Mouse (Mus musculus) liver, embryonic 14.5 days (tissue): ENCODE measurements around the gene Klhdc8a. TPM values are rescaled to one million over a fixed set of nuclear protein-coding genes. Genes with fewer than 3 reads are reported as not detected.

ENCODE experiments used
- ATAC-seq: fragments of 200-750 bp; cut with Nextera tagmentation; 2 replicates; pipeline ENCODE4 v1.8.0; 2017; ENCODE audit warnings: moderate number of reproducible peaks, mild to moderate bottlenecking, moderate library complexity; ENCODE audit not compliant: insufficient read depth
- DNase-seq, 3 experiments: peaks; one replicate each; pipeline ENCODE4 v3.0.0-alpha.2; 2012 to 2013; ENCODE audit warnings: low read depth in 3 of 3, low spot score in 3 of 3
- H3K27ac ChIP-seq: fragments of 300-500 bp; sonication (generic); 2 replicates; pipeline ENCODE4 v1.5.1; 2014; ENCODE audit warnings: moderate library complexity, mild to moderate bottlenecking, control low read depth, inconsistent platforms
- H3K27me3 ChIP-seq: fragments of 300-500 bp; sonication (generic); 2 replicates; pipeline ENCODE4 v1.6.1; 2014; ENCODE audit warnings: mild to moderate bottlenecking, low read length, moderate library complexity; ENCODE audit not compliant: control insufficient read depth, insufficient read depth
- H3K36me3 ChIP-seq: fragments of 300-500 bp; sonication (generic); replicated peaks from 2 replicates; pipeline ENCODE4 v1.6.1; 2014; ENCODE audit warnings: low read depth; ENCODE audit not compliant: control insufficient read depth, insufficient read depth
- H3K4me1 ChIP-seq, 2 experiments: fragments of 200-500 bp in 1 of 2; fragments of 300-500 bp in 1 of 2; sonication (generic) in 1 of 2; replicated peaks; 2 replicates each; pipeline ENCODE4 v1.6.1; 2012 to 2014; ENCODE audit warnings: antibody characterized with exemption in 1 of 2, inconsistent platforms in 1 of 2, low read length in 1 of 2; ENCODE audit not compliant: control insufficient read depth in 2 of 2, insufficient read depth in 2 of 2
- H3K4me2 ChIP-seq: fragments of 300-500 bp; sonication (generic); 2 replicates; pipeline ENCODE4 v1.6.1; 2014; ENCODE audit warnings: low read depth, mild to moderate bottlenecking, control low read depth, moderate library complexity
- H3K4me3 ChIP-seq, 2 experiments: fragments of 200-500 bp in 1 of 2; fragments of 300-500 bp in 1 of 2; sonication (generic) in 1 of 2; 2 replicates each; pipeline ENCODE4 v1.5.1; 2012 to 2014; ENCODE audit warnings: low read depth in 2 of 2, low read length in 2 of 2, mild to moderate bottlenecking in 2 of 2, control low read depth in 1 of 2, inconsistent platforms in 1 of 2, moderate library complexity in 1 of 2; ENCODE audit not compliant: insufficient read depth in 1 of 2
- H3K9ac ChIP-seq: fragments of 300-500 bp; sonication (generic); replicated peaks from 2 replicates; pipeline ENCODE4 v1.6.1; 2014; ENCODE audit warnings: mild to moderate bottlenecking, control low read depth, moderate library complexity
- H3K9me3 ChIP-seq: fragments of 300-500 bp; sonication (generic); 2 replicates; pipeline ENCODE4 v1.6.1; 2016; ENCODE audit warnings: low read length, mixed read lengths; ENCODE audit not compliant: control insufficient read depth
- CTCF ChIP-seq: IDR thresholded peaks from 2 replicates; pipeline ENCODE4 v1.5.1; 2016; ENCODE audit warnings: antibody characterized with exemption, low read depth, control low read depth
- EP300 ChIP-seq: IDR thresholded peaks from 2 replicates; pipeline ENCODE4 v1.6.1; 2016; ENCODE audit warnings: antibody characterized with exemption, low read depth
- WGBS: fragments of 180-500 bp; shearing (Covaris S2); extraction: QIAGEN DNeasy Blood & Tissue Kit; methylation state at CpG from one replicate; pipeline ENCODE4 v1.1.7; 2014; ENCODE audit not compliant: insufficient replicate concordance; 5-methylcytosine and 5-hydroxymethylcytosine counted together
- polyA plus RNA-seq, 2 experiments: library from polyadenylated mRNA; depleted of rRNA in 1 of 2; stranded (reverse) in 1 of 2; unstranded in 1 of 2; fragments of >200 nt; fragmentation: Nextera tagmentation in 1 of 2; extraction: Ambion mirVana in 1 of 2; gene quantifications; 2 replicates each; pipeline versions ENCODE4 v1.2.1 to v1.2.3; 2012 to 2014

The Klhdc8a gene
- polyA plus RNA-seq, 2 experiments: 0.04 to 0.13 TPM

GRCm38 (mm10) chr1:132295506-132295905 lies 2.9 kb upstream of the Klhdc8a start:
- no peak overlapping the region for H3K27ac ChIP-seq
- H3K9ac ChIP-seq: no peak overlapping the region
- H3K9me3 ChIP-seq: no peaks in the 10 kb centered on the region
- no peak overlapping the region for H3K4me3 ChIP-seq
- no peak for DNase-seq
- no peaks in the 10 kb centered on the region for H3K36me3 ChIP-seq
- 63% methylated on average over 7 of the region's 7 CpGs for WGBS
- no peak overlapping the region for H3K4me2 ChIP-seq
- no peak for ATAC-seq
- H3K27me3 ChIP-seq: peaks cover 39% of the 10 kb centered on the region
- no peak for TF ChIP-seq CTCF
- no peak for TF ChIP-seq EP300
- no peaks in the 10 kb centered on the region for H3K4me1 ChIP-seq

- Histone ChIP-seq H3K27ac (no peak overlapping the region), H3K27me3 (peaks cover 41% of the 10 kb centered on the region), H3K9me3 (no peaks in the 10 kb centered on the region), H3K9ac (no peak overlapping the region), H3K4me2 (no peak overlapping the region), H3K4me1 (no peaks in the 10 kb centered on the region), H3K36me3 (no peaks in the 10 kb centered on the region), H3K4me3 (no peak overlapping the region)
- TF ChIP-seq EP300: no peak
- TF ChIP-seq CTCF: no peak
- ATAC-seq: no peak
- no peak for DNase-seq
- 49% methylated on average over 3 of the region's 3 CpGs for WGBS
Observed at GRCm38 (mm10) chr1:132296051-132296450, 2.4 kb upstream of the Klhdc8a start.

DNA sequence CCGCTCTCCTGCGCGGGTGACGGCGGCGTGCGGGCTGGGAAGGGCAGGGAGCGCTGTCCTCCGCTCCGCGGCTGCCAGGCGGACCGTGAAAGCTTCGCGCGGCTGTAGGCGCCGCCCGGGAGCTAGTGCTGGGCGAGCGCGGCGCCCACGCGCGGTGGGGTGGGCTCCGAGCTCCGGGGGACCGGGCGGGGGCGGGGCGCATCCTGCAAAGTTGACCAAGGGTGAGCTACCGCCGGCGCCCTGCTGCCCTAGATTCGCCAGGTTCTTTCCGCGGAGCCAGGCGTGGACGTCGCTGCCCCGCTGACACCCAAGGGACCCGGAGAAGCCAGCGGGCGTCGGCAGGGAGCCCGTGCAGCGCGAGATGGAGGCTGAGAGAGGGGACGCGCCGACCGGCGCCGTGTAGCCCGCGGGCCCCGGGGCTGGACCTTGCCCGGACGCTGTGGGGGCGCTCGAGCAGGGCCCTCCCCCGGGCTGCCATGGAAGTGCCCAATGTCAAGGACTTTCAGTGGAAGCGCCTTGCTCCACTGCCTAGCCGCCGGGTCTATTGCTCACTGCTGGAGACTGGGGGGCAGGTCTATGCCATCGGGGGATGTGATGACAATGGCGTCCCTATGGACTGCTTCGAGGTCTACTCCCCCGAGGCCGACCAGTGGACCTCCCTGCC lies 507 bp downstream of the Klhdc8a start:
- 2% methylated on average over 70 of the region's 71 CpGs for WGBS
- no peak for ATAC-seq
- DNase-seq: no peak
- no peaks in the 10 kb centered on the region for H3K36me3 ChIP-seq
- no peaks in the 10 kb centered on the region for H3K4me1 ChIP-seq
- TF ChIP-seq CTCF (no peak), EP300 (no peak)
- H3K9ac ChIP-seq: no peak overlapping the region
- H3K9me3 ChIP-seq: no peaks in the 10 kb centered on the region
- no peak overlapping the region for H3K27ac ChIP-seq
- H3K27me3 ChIP-seq: peaks cover 41% of the 10 kb centered on the region
- H3K4me2 ChIP-seq: peak overlapping the region; percentile 64
- peak overlapping the region; percentile 8 to 35 for H3K4me3 ChIP-seq

- no peaks in the 10 kb centered on the region for H3K36me3 ChIP-seq
- H3K4me1 ChIP-seq: no peaks in the 10 kb centered on the region
- no peaks in the 10 kb centered on the region for H3K9me3 ChIP-seq
- DNase-seq (no peak), ATAC-seq (no peak)
- peaks cover 41% of the 10 kb centered on the region for H3K27me3 ChIP-seq
- WGBS: 63% methylated on average over 5 of the region's 5 CpGs
- H3K4me2 ChIP-seq: no peak overlapping the region
- no peak overlapping the region for H3K27ac ChIP-seq
- no peak overlapping the region for H3K4me3 ChIP-seq
- H3K9ac ChIP-seq: no peak overlapping the region
- TF ChIP-seq EP300 (no peak), CTCF (no peak)
Observed at GRCm38 (mm10) chr1:132299744-132300143, 1.3 kb downstream of the Klhdc8a start.

GRCm38 (mm10) chr1:132301242-132301641 lies 2.8 kb downstream of the Klhdc8a start:
- Histone ChIP-seq H3K4me1 (no peaks in the 10 kb centered on the region), H3K27me3 (peaks cover 41% of the 10 kb centered on the region)
- WGBS: 83% methylated on average over 5 of the region's 5 CpGs

More at GRCm38 (mm10) chr1:132301242-132301641, 2.8 kb downstream of the Klhdc8a start:
- H3K4me2 ChIP-seq: no peak overlapping the region
- H3K36me3 ChIP-seq: no peaks in the 10 kb centered on the region
- no peak for ATAC-seq
- no peak for DNase-seq
- H3K27ac ChIP-seq: no peak overlapping the region
- TF ChIP-seq EP300 (no peak), CTCF (no peak)
- H3K9ac ChIP-seq: no peak overlapping the region
- no peak overlapping the region for H3K4me3 ChIP-seq
- H3K9me3 ChIP-seq: no peaks in the 10 kb centered on the region
